Mouse (Mus musculus) right cerebral cortex, postnatal 14 days (tissue): ENCODE measurements around the gene Skint5.
"Not testable (repeated sequence)": the region's sequence is repeated elsewhere in the genome, so short reads cannot be mapped to it uniquely, and the experiment has no call there.

ENCODE experiments used
- DNase-seq: peaks from one replicate; pipeline ENCODE4 v3.0.0; 2022

The Skint5 gene

DNA sequence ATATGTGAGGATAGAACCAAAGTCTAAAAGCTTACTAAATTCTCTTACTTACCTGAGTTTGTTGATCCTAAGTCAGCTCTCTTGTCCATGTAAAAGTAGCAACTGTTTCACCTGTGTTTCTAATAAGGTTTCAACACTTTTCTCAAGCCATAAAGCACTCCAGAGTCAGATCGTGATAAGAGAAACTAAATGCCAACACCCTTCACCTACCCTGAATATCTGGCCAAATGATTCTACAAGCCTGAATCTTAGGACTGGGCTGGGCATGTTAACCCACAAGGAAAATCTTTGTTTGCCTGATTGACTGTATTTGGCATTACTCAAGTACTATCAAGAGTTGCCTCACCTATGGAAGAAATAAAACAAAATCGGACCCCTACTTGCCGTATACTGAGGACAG, at the start of gene Skint5:
Skint5 (minus strand) TSS at position 101 of the 400 bp plus-strand sequence.
- DNase-seq: no peak

DNA sequence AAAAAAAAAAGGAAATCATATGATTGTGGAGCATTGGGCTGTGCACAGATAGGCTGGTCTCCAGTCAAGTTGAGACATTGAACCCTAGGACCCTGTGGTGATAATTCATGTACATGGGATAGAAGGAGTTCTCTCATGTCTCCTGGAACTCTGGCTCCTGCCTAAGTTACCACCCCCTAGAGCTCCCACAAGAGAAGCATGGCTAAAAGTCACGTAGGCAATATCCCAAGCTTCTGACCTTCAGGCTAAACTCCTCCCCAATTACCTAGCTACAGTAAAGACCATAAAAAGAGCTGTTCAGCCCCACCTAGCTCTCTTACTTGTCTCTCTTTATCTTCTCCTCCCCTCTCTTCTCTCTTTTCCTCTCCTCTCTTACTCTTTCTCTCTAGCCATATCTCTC, 42.0 kb downstream of the Skint5 start:
- DNase-seq: no peak

DNA sequence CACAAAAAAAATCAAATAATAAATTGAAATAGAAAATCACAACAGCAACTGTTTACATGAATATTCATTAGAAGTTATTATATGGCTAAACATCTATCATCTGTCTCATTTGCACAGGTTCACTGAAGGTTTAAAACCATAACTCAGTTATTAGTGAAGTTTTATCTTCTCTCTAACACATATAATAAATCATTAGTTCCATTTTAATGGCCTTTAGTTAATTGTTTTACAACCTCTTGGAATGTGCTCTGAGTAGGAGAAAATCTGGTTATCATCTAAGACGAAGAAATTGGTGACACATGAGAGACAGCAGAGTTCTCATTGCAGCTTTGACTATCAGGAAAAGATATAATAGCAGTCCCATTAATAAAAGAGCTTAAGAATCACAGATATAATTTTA, 235.1 kb downstream of the Skint5 start:
- DNase-seq: no peak

DNA sequence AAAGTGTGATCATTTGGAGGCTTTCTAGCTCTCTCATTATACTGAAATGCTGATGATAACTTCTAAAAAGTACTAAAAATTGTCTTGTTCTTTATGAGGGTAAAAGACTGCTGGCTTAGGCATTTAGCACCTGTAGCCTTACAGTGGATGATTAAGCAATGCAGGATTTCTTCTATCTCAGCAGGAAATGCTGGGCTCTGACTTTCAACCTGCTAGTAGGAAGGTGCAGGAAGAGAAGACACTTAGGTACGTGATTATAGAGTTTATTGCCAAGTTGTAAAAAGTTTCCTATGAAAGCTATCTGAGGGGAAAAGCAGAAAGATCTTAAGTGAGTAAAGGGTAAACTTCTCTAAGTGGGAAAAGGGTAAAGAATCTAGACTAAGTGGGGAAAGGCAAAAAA, 235.6 kb downstream of the Skint5 start:
- no peak for DNase-seq

DNA sequence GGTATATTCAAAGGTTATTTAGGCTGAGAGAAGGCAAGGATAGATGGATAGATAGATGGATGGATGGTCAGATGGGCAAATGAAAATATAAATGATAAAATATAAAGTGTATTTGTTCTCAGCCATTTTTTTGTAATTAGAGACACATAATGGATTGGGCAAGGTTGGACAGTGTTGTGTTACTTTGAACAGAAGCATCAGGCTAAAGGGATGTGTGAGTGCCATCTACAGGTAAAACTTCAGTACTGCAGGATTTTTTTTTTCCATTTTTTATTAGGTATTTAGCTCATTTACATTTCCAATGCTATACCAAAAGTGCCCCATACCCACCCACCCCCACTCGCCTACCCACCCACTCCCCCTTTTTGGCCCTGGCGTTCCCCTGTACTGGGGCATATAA, 551.1 kb downstream of the Skint5 start:
- not testable (repeated sequence) for DNase-seq
